Mouse (Mus musculus): ENCODE results near the gene Cox8b.
"Not testable (repeated sequence)": the region's sequence is repeated elsewhere in the genome, so short reads cannot be mapped to it uniquely, and the experiment has no call there.

Gene Cox8b

GRCm38 (mm10) chr7:140912846-140913482 is 12.7 kb upstream of the Cox8b start:
- DNase-seq, result no peak

GRCm38 (mm10) chr7:140912293-140912692 is 12.0 kb upstream of the Cox8b start:
- no peak for DNase-seq

GRCm38 (mm10) chr7:140908634-140909107 is 8.4 kb upstream of the Cox8b start:
- DNase-seq, result peak; percentile 87 to 88

- DNase-seq, result no peak
These were observed 7.9 kb upstream of the Cox8b start for GRCm38 (mm10) chr7:140908181-140908580.

- no peak for DNase-seq
These were observed 7.5 kb upstream of the Cox8b start for GRCm38 (mm10) chr7:140907697-140908096.

- DNase-seq, result no peak
These were observed 6.9 kb upstream of the Cox8b start for GRCm38 (mm10) chr7:140907131-140907530.

GRCm38 (mm10) chr7:140905642-140906081 is 5.4 kb upstream of the Cox8b start:
- no peak for DNase-seq

GRCm38 (mm10) chr7:140903212-140903611 is 3.0 kb upstream of the Cox8b start:
- peak; percentile 92 to 95 for DNase-seq

- no peak for DNase-seq
These were observed 2.0 kb upstream of the Cox8b start for GRCm38 (mm10) chr7:140902036-140902875.

GRCm38 (mm10) chr7:140899121-140899520 is 1.1 kb downstream of the Cox8b start:
- peak in 1 of 2 experiments; percentile 15 for DNase-seq

- no peak for DNase-seq
These were observed 2.4 kb downstream of the Cox8b start for GRCm38 (mm10) chr7:140897863-140898262.

GRCm38 (mm10) chr7:140894611-140895010 is 5.6 kb downstream of the Cox8b start:
- no peak for DNase-seq

GRCm38 (mm10) chr7:140894031-140894430 is 6.2 kb downstream of the Cox8b start:
- DNase-seq, result no peak

- DNase-seq, result not testable (repeated sequence)
These were observed 9.6 kb downstream of the Cox8b start for GRCm38 (mm10) chr7:140890636-140891035.

GRCm38 (mm10) chr7:140882469-140882803 is 17.8 kb downstream of the Cox8b start:
- DNase-seq, result no peak

- DNase-seq, result peak; percentile 96 to 97
These were observed 18.4 kb downstream of the Cox8b start, which contains the start of the genes Psmd13 and Sirt3 for GRCm38 (mm10) chr7:140881696-140882468. TSS of gene Psmd13 (plus strand) at chr7:140881968. TSS of gene Sirt3 (minus strand) at chr7:140882309.

- DNase-seq, result no peak
These were observed 19.3 kb downstream of the Cox8b start for GRCm38 (mm10) chr7:140880865-140881515.

- DNase-seq, result no peak
These were observed 19.8 kb downstream of the Cox8b start for GRCm38 (mm10) chr7:140880419-140880818.

- no peak for DNase-seq
These were observed 20.9 kb downstream of the Cox8b start for GRCm38 (mm10) chr7:140879355-140879754.

GRCm38 (mm10) chr7:140877364-140877763 is 22.9 kb downstream of the Cox8b start:
- no peak for DNase-seq

- no peak for DNase-seq
These were observed 26.0 kb downstream of the Cox8b start for GRCm38 (mm10) chr7:140874224-140874623.

- DNase-seq, result no peak
These were observed 35.5 kb downstream of the Cox8b start for GRCm38 (mm10) chr7:140864761-140865160.

GRCm38 (mm10) chr7:140860728-140861127 is 39.5 kb downstream of the Cox8b start:
- peak in 1 of 2 experiments; percentile 32 for DNase-seq

All from cerebellum, postnatal 14 days (tissue).